Mouse (Mus musculus) hematopoietic stem cell, adult 5-6 weeks (primary cell): ENCODE measurements around the gene Gpr142. TPM values are rescaled to one million over a fixed set of nuclear protein-coding genes. Genes with fewer than 3 reads are reported as not detected.

Experiments used
- ATAC-seq, 2 experiments: fragments of 125-278 bp in 1 of 2; replicated peaks in 1 of 2; 2 replicates each; pipeline ENCODE4 v1.8.0; 2016 to 2017; ENCODE audit warnings: inconsistent platforms in 2 of 2, mild to moderate bottlenecking in 2 of 2, moderate number of reproducible peaks in 2 of 2, low read depth in 1 of 2, moderate TSS enrichment in 1 of 2; ENCODE audit not compliant: low FRiP score in 2 of 2, poor library complexity in 2 of 2, severe bottlenecking in 2 of 2, insufficient read depth in 1 of 2, low TSS enrichment in 1 of 2
- total RNA-seq: library from RNA; stranded (forward); fragments of 172-1452, 232-1000 nt; gene quantifications from 2 replicates; pipeline ENCODE4 v1.2.3, GENCODE M21; 2017

Gpr142 gene
- total RNA-seq, 1 experiment from 2014 or later, result not detected

DNA sequence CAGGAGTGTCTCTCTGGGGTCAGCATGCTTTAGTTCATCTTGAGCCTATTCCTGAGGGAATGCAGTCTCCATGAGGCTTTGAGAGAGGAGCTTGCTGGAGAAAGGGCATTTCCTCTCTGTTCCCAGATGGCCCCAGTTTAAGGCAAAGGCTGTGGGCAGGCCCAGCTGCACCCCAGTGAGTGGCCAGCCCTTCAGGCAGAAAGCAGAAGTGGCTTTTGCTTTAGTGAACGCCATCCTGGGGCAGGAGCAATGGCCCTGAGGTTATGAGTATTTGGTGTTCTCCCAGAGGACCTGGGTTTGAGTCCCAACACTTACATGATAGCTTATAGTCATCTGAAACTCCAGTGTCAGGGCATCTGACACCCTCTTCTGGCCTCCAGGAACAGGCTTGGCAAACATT, 22.6 kb downstream of the Gpr142 start:
- ATAC-seq, result peak; percentile 52 to 61; a peak in 3 of 4 replicates

DNA sequence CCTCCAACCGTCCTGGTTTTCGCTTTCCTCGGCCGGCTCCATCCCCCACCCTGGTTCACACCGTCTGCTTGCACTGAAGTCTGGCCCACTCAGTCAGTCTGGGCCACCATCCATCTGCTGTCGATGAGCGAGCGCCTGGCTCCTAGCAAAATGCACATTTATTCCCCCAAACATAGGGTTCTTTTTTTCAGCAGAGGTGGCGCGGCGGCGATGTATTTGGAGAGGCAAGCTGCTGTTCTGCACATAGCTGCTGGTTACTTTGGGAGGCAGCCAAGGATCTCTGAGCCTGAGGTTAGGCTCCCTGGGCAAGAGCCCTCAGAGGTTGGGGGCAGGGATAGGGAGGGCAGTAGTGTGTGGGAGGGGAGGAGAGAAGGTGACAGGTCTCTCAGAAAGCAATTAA, 24.0 kb downstream of the Gpr142 start:
- ATAC-seq, result no peak

- ATAC-seq, result no peak
Measured at GRCm38 (mm10) chr11:114823199-114823725, 24.5 kb downstream of the Gpr142 start.

- ATAC-seq, result peak; percentile 78 to 89
Measured at GRCm38 (mm10) chr11:114826686-114827085, 28.0 kb downstream of the Gpr142 start.

DNA sequence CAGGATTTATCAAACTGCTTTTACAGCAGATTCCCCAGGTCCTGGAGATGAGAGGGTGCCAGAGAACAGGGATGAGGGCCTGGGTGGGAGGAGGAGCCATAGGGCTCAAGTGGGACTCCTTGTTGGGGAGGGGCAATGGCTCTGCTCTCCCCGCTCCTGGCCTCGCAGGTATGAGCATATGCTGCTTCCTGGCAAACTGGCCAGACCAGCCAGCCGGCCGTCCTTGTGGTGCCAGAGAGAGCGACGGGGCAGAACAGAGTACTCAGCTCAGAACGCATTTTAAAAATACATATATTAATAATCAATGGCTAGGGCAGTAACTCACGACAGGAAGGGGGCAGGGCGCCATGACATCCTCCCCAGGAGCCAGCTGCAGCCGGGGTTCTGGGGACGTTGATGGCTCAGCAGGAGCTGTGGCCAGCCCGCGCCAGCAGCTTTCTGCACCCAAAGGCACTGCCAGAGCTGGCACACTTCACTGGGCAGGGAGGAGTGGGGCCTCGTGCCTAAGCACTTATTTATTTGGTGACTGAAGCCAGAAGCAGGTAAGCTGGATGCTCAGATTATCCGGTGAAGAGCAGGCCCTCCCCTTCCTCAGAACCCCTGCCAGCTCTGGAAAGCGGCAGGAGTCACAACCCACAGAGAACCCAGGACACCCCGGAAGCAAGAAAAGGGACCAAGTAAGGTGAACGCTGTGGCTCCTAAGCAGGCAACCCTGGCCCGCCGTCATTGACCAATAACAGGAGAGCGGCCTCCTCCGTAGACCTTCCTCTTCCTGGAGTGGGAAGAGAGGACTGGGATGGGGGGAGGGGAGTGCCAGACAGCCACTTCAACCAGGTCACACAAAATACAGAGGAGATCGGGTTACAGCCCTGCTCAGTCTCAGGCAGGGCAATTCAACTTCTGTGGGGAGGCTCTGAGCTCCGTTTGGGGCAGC, 31.0 kb downstream of the Gpr142 start:
- peak; percentile 34 to 66 for ATAC-seq

- ATAC-seq, result no peak
Measured at GRCm38 (mm10) chr11:114830433-114830773, 31.7 kb downstream of the Gpr142 start.

DNA sequence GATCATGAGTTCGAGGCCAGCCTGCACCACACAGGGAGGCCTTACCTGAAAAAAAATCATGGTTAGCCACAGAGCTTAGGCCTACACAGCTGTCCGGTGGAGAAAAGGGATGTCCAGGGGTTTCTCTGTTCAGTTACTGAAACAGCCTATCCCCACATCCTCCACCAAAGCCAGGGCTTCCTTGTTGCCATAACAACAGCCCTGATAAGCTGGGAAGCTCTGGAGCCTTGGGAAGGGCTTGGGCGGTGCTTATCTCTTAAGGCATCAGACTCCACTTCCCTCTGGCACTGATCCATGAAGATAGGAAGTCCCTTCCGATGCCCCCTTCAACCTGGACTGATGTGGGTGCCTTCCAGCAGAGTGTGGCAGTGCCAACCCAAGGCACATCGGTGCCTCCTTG, 34.4 kb downstream of the Gpr142 start:
- no peak for ATAC-seq

DNA sequence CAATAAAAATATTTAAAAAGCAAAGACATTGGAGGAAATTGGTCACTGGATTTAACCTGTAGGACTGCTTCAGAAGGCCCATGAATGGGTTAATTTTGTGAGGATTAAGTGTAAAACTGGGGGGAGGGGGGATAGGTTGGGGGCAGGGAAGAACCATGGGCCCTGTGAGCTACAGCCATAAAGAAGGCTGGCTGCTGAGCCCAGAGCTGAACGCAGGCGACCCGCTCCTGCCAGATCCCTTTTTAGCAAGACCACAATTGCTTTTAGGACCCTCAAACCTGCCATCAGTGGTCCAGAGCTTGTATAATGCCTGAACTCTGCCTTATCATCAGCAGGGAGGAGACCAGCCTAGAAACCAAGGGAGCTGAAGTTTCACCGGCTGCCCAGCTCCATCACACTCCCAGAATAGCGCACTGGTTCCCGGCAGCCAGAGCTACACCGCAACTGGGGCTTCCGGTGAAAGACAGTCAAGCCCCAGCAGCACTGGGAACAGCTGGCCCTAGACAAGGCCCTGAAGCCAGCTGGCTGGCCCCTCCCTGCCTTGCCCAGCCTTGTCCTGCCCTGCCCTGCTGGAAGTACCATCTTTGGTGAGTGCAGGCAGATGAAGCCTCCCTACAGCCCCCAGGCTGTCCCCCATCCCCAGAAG, 45.2 kb downstream of the Gpr142 start:
- ATAC-seq, result peak; percentile 48 to 53

- ATAC-seq, result no peak
Measured at GRCm38 (mm10) chr11:114844464-114845220, 45.9 kb downstream of the Gpr142 start.

- ATAC-seq, result no peak
Measured at GRCm38 (mm10) chr11:114846336-114846735, 47.6 kb downstream of the Gpr142 start.

GRCm38 (mm10) chr11:114847008-114847407, 48.3 kb downstream of the Gpr142 start:
- ATAC-seq, result no peak

GRCm38 (mm10) chr11:114849572-114849971, 50.8 kb downstream of the Gpr142 start:
- no peak for ATAC-seq

DNA sequence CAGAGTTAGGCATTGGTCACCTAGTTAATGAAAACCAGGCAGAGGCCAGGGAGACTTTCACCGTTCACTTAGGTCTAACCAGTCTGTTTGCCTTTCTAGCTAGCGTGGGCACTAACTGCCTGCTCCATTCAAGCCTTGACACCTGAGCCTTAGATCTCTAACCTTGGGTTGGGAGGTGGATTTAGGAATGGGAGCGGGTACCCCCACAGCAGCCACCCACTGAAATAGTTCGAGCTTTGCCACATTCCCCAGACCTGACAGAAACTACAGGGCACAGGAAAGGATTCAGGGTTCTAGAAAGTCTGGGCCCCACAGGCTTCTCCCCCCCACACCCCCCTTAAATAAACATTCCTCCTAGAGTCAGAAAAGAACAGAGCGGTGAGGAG, 51.3 kb downstream of the Gpr142 start:
- ATAC-seq, result no peak

- ATAC-seq, result 0 out of 4 replicates have a peak, but pooled peaks have one; percentile 14 to 23
Measured at GRCm38 (mm10) chr11:114850452-114851268, 51.9 kb downstream of the Gpr142 start, which contains the start of gene Gprc5c. TSS of gene Gprc5c (plus strand) at chr11:114851152.

- ATAC-seq, result no peak
Measured at GRCm38 (mm10) chr11:114851269-114851607, 52.5 kb downstream of the Gpr142 start.

- 0 out of 4 replicates have a peak, but pooled peaks of 1 of the 2 experiments have one; percentile 23 for ATAC-seq
Measured at GRCm38 (mm10) chr11:114851608-114852310, 53.0 kb downstream of the Gpr142 start.
